Mouse (Mus musculus): ENCODE results near the gene Slitrk4.

- TF ChIP-seq CTCF (IDR thresholded peaks at IDR 0.05; ENCODE audit: low read depth, low read length) = no peak
- no peak for TF ChIP-seq GATA1 (IDR thresholded peaks at IDR 0.05; ENCODE audit: borderline replicate concordance, low read length)
Measured at GRCm38 (mm10) chrX:64277991-64278301, 1.1 kb upstream of the Slitrk4 start.

Data from G1E (cell line).